Mouse (Mus musculus) frontal cortex, adult (tissue): Measurements from ENCODE around the gene Lpp.
A peak's percentile ranks its signal among the peaks of the same experiment; 100 is the strongest.

Experiments
- ATAC-seq: cut with Nextera tagmentation; 2 replicates; pipeline ENCODE4 v1.9.2; 2017; ENCODE audit warnings: mild to moderate bottlenecking, moderate library complexity, mixed read lengths; ENCODE audit not compliant: low TSS enrichment

Gene Lpp

GRCm38 (mm10) chr16:24801355-24801754, 408.0 kb downstream of the Lpp start:
- no peak for ATAC-seq

GRCm38 (mm10) chr16:24801780-24802179, 408.5 kb downstream of the Lpp start:
- ATAC-seq, result no peak

GRCm38 (mm10) chr16:24806093-24806492, 412.8 kb downstream of the Lpp start:
- no peak for ATAC-seq

- ATAC-seq, result no peak
Measured at GRCm38 (mm10) chr16:24807565-24807964, 414.3 kb downstream of the Lpp start.

- ATAC-seq, result peak; percentile 65
Measured at GRCm38 (mm10) chr16:24809811-24810210, 416.5 kb downstream of the Lpp start.

GRCm38 (mm10) chr16:24816621-24817020, 423.3 kb downstream of the Lpp start:
- ATAC-seq, result no peak

- ATAC-seq, result no peak
Measured at GRCm38 (mm10) chr16:24817381-24817780, 424.1 kb downstream of the Lpp start.

GRCm38 (mm10) chr16:24819127-24819526, 425.8 kb downstream of the Lpp start:
- no peak for ATAC-seq

GRCm38 (mm10) chr16:24822182-24822875, 429.0 kb downstream of the Lpp start:
- peak; percentile 82 for ATAC-seq

- 0 out of 2 replicates have a peak, but pooled peaks have one; percentile 34 for ATAC-seq
Measured at GRCm38 (mm10) chr16:24822918-24823317, 429.6 kb downstream of the Lpp start.

- ATAC-seq, result no peak
Measured at GRCm38 (mm10) chr16:24826390-24826789, 433.1 kb downstream of the Lpp start.

- peak; percentile 44; the same call in 1 of the 2 replicates for ATAC-seq
Measured at GRCm38 (mm10) chr16:24828207-24828803, 435.0 kb downstream of the Lpp start.

GRCm38 (mm10) chr16:24829860-24830259, 436.6 kb downstream of the Lpp start:
- ATAC-seq, result no peak

- no peak for ATAC-seq
Measured at GRCm38 (mm10) chr16:24830939-24831338, 437.6 kb downstream of the Lpp start.

GRCm38 (mm10) chr16:24833221-24833620, 439.9 kb downstream of the Lpp start:
- no peak for ATAC-seq

GRCm38 (mm10) chr16:24834536-24834935, 441.2 kb downstream of the Lpp start:
- no peak for ATAC-seq

- no peak for ATAC-seq
Measured at GRCm38 (mm10) chr16:24836550-24836949, 443.2 kb downstream of the Lpp start.

GRCm38 (mm10) chr16:24839018-24839417, 445.7 kb downstream of the Lpp start:
- ATAC-seq, result no peak

GRCm38 (mm10) chr16:24840073-24840472, 446.8 kb downstream of the Lpp start:
- ATAC-seq, result no peak

- no peak for ATAC-seq
Measured at GRCm38 (mm10) chr16:24846141-24846540, 452.8 kb downstream of the Lpp start.

GRCm38 (mm10) chr16:24859509-24860140, 466.3 kb downstream of the Lpp start:
- ATAC-seq, result no peak

- no peak for ATAC-seq
Measured at GRCm38 (mm10) chr16:24860445-24860844, 467.1 kb downstream of the Lpp start.

GRCm38 (mm10) chr16:24861374-24861773, 468.1 kb downstream of the Lpp start:
- no peak for ATAC-seq
